Mouse (Mus musculus) intestine, embryonic 14.5 days (tissue): ENCODE results near the gene Gss. TPM values are rescaled to one million over a fixed set of nuclear protein-coding genes. Genes with fewer than 3 reads are reported as not detected.

Source experiments
- ATAC-seq: fragments of 200-750 bp; cut with Nextera tagmentation; replicated peaks from 2 replicates; pipeline ENCODE4 v1.8.0; 2017; ENCODE audit warnings: low read depth, moderate number of reproducible peaks, moderate TSS enrichment, moderate library complexity; ENCODE audit not compliant: low FRiP score, low TSS enrichment
- DNase-seq: peaks from one replicate; pipeline ENCODE4 v3.0.0-alpha.2; 2018; ENCODE audit warnings: low spot score
- H3K27ac ChIP-seq: fragments of 300-500 bp; sonication (generic); 2 replicates; pipeline ENCODE4 v1.5.1; 2014; ENCODE audit warnings: low read depth, mild to moderate bottlenecking, control low read depth
- H3K27me3 ChIP-seq: fragments of 300-500 bp; sonication (generic); replicated peaks from 2 replicates; pipeline ENCODE4 v1.6.1; 2014; ENCODE audit warnings: low read length, control low read depth; ENCODE audit not compliant: control insufficient read depth, insufficient read depth
- H3K36me3 ChIP-seq: fragments of 300-500 bp; sonication (generic); 2 replicates; pipeline ENCODE4 v1.6.1; 2014; ENCODE audit warnings: low read length, control low read depth; ENCODE audit not compliant: control insufficient read depth, insufficient read depth
- H3K4me1 ChIP-seq: fragments of 300-500 bp; sonication (generic); replicated peaks from 2 replicates; pipeline ENCODE4 v1.6.1; 2014; ENCODE audit warnings: low read length, control low read depth, mixed read lengths; ENCODE audit not compliant: control insufficient read depth, insufficient read depth
- H3K4me2 ChIP-seq: fragments of 300-500 bp; sonication (generic); 2 replicates; pipeline ENCODE4 v1.6.1; 2014; ENCODE audit warnings: low read length
- H3K4me3 ChIP-seq: fragments of 300-500 bp; sonication (generic); 2 replicates; pipeline ENCODE4 v1.5.1; 2014; ENCODE audit warnings: low read depth, low read length, control low read depth, mixed read lengths
- H3K9ac ChIP-seq: fragments of 300-500 bp; sonication (generic); 2 replicates; pipeline ENCODE4 v1.6.1; 2014; ENCODE audit warnings: mild to moderate bottlenecking, low read length
- H3K9me3 ChIP-seq: fragments of 300-500 bp; sonication (generic); 2 replicates; pipeline ENCODE4 v1.6.1; 2016; ENCODE audit warnings: low read length, control low read depth; ENCODE audit not compliant: control insufficient read depth
- WGBS: fragments of 180-500 bp; shearing (Covaris S2); extraction: QIAGEN DNeasy Blood & Tissue Kit; methylation state at CpG from one replicate; pipeline ENCODE4 v1.1.7; 2014; 5-methylcytosine and 5-hydroxymethylcytosine counted together
- polyA plus RNA-seq: library from polyadenylated mRNA; unstranded; fragments of >200 nt; fragmentation: Nextera tagmentation; extraction: Ambion mirVana; gene quantifications from 2 replicates; pipeline ENCODE4 v1.2.1, GENCODE M21; 2014

The Gss gene
- polyA plus RNA-seq, 1 experiment from 2014 or later: 49.6 TPM

- Histone ChIP-seq H3K27me3 (no peaks in the 10 kb centered on the region), H3K4me3 (no peak overlapping the region), H3K4me2 (no peak overlapping the region), H3K4me1 (no peaks in the 10 kb centered on the region), H3K27ac (no peak overlapping the region), H3K36me3 (no peaks in the 10 kb centered on the region), H3K9ac (no peak overlapping the region), H3K9me3 (no peaks in the 10 kb centered on the region)
- ATAC-seq: no peak
- no peak for DNase-seq
- WGBS: 56% methylated on average over 1 of the region's 1 CpGs
These were observed 68.2 kb downstream of the Gss start for GRCm38 (mm10) chr2:155524378-155524777.

GRCm38 (mm10) chr2:155523706-155524105, 68.9 kb downstream of the Gss start:
- Histone ChIP-seq H3K27me3 (no peaks in the 10 kb centered on the region), H3K9ac (no peak overlapping the region), H3K4me1 (peaks cover 2% of the 10 kb centered on the region; the same call in 1 of the 2 replicates), H3K9me3 (no peaks in the 10 kb centered on the region), H3K4me3 (no peak overlapping the region), H3K36me3 (no peaks in the 10 kb centered on the region), H3K27ac (no peak overlapping the region), H3K4me2 (no peak overlapping the region)
- no peak for DNase-seq
- no peak for ATAC-seq
- 66% methylated on average over 5 of the region's 5 CpGs for WGBS

GRCm38 (mm10) chr2:155518531-155519270, 73.9 kb downstream of the Gss start:
- peak overlapping the region; percentile 70 for H3K4me3 ChIP-seq
- ATAC-seq (no peak), DNase-seq (no peak)
- peaks cover 11% of the 10 kb centered on the region for H3K4me1 ChIP-seq
- peak overlapping the region; percentile 93 for H3K4me2 ChIP-seq
- peak overlapping the region; percentile 56 for H3K9ac ChIP-seq
- 21% methylated on average over 18 of the region's 18 CpGs for WGBS
- H3K36me3 ChIP-seq: no peaks in the 10 kb centered on the region
- no peaks in the 10 kb centered on the region for H3K9me3 ChIP-seq
- no peak overlapping the region for H3K27ac ChIP-seq
- peaks cover 9% of the 10 kb centered on the region for H3K27me3 ChIP-seq

GRCm38 (mm10) chr2:155517455-155518423, 74.9 kb downstream of the Gss start, which contains the start of the genes Acss2 and Ggt7:
Gene Acss2, plus strand, starts transcription at chr2:155517948.
Gene Ggt7, minus strand, starts transcription at chr2:155518237.
- no peak within 1 kb of the TSS for H3K27ac ChIP-seq
- peaks cover 11% of the 10 kb centered on the region for H3K4me1 ChIP-seq
- peak within 1 kb of the TSS; percentile 93 for H3K4me2 ChIP-seq
- H3K27me3 ChIP-seq: peaks cover 11% of the 10 kb centered on the region
- WGBS: 3% methylated on average over 70 of the region's 70 CpGs
- H3K9me3 ChIP-seq: no peaks in the 10 kb centered on the region
- H3K4me3 ChIP-seq: peak within 1 kb of the TSS; percentile 70
- peak; percentile 98 for DNase-seq
- H3K36me3 ChIP-seq: no peaks in the 10 kb centered on the region
- peak within 1 kb of the TSS; percentile 56 for H3K9ac ChIP-seq
- peak; percentile 99 for ATAC-seq

- 13% methylated on average over 1 of the region's 1 CpGs for WGBS
- Histone ChIP-seq H3K4me1 (peaks cover 11% of the 10 kb centered on the region), H3K9ac (no peak overlapping the region), H3K9me3 (no peaks in the 10 kb centered on the region), H3K4me3 (no peak overlapping the region), H3K4me2 (no peak overlapping the region), H3K27ac (no peak overlapping the region), H3K27me3 (peaks cover 11% of the 10 kb centered on the region), H3K36me3 (no peaks in the 10 kb centered on the region)
- DNase-seq: peak; percentile 84
- no peak for ATAC-seq
These were observed 76.7 kb downstream of the Gss start for GRCm38 (mm10) chr2:155515941-155516340.

GRCm38 (mm10) chr2:155514666-155515065, 77.9 kb downstream of the Gss start:
- DNase-seq (peak; percentile 75), ATAC-seq (no peak)
- Histone ChIP-seq H3K27me3 (peaks cover 11% of the 10 kb centered on the region), H3K4me3 (peak overlapping the region; percentile 34), H3K36me3 (no peaks in the 10 kb centered on the region), H3K4me2 (peak overlapping the region; percentile 58), H3K9ac (peak overlapping the region; percentile 34), H3K4me1 (peaks cover 11% of the 10 kb centered on the region), H3K9me3 (no peaks in the 10 kb centered on the region), H3K27ac (no peak overlapping the region)
- WGBS: 5% methylated on average over 22 of the region's 23 CpGs

- Histone ChIP-seq H3K4me2 (no peak overlapping the region), H3K27me3 (peaks cover 11% of the 10 kb centered on the region), H3K9ac (no peak overlapping the region), H3K27ac (no peak overlapping the region), H3K4me3 (no peak overlapping the region), H3K9me3 (no peaks in the 10 kb centered on the region), H3K36me3 (no peaks in the 10 kb centered on the region), H3K4me1 (peaks cover 7% of the 10 kb centered on the region; the same call in 1 of the 2 replicates)
- WGBS: 61% methylated on average over 5 of the region's 5 CpGs
- ATAC-seq: no peak
- DNase-seq: peak; percentile 45
These were observed 79.1 kb downstream of the Gss start for GRCm38 (mm10) chr2:155513543-155513942.
